14 mouse cellular contexts compared by ENCODE assay signal in genomic region chr12:86808856-86809255, GRCm38 (mm10).
DNase-seq lines count a peak whose midpoint lies in the region; ATAC-seq and TF ChIP-seq lines count a peak whose summit lies in the region.
"Had no signal": no experiment of that assay in that cellular context is flagged by ENCODE, and none has a peak within 500 bp of the region (broad histone marks: within the 10 kb centered on the region; RNA-seq: fewer than 3 reads in every experiment).

No protein-coding gene starts in this region.

- H3K4me2 ChIP-seq in heart, postnatal 0 days (ENCODE audit: low read depth, low read length): no peak overlapping the region
- no peak overlapping the region for H3K4me2 ChIP-seq in heart, embryonic 11.5 days
- H3K4me2 ChIP-seq in hindbrain, embryonic 16.5 days (ENCODE audit: low read length): no peak overlapping the region
- H3K4me2 ChIP-seq: limb, embryonic 13.5 days; lung, embryonic 14.5 days had no signal

- DNase-seq in heart, postnatal 0 days (ENCODE audit: low spot score): peak; percentile 6
- DNase-seq in embryonic facial prominence, embryonic 10.5 days (ENCODE audit: low spot score): peak; percentile 7
- peak; percentile 9 for DNase-seq in naive thymus-derived CD4-positive, alpha-beta T cell, adult 2 months (ENCODE audit: low read depth)
- no peak for DNase-seq in Muller cell, postnatal 12 days (ENCODE audit: inconsistent ontology term)
- DNase-seq in spleen, adult 18-20 months: no peak
- DNase-seq: heart, adult 18-20 months; kidney, postnatal 36 days; lung, embryonic 14.5 days; thymus, postnatal 14 days had no signal

- ATAC-seq in heart, postnatal 0 days (ENCODE audit: insufficient read depth, low read depth): no peak
- ATAC-seq in heart, embryonic 11.5 days (replicated peaks; ENCODE audit: insufficient number of reproducible peaks, low FRiP score, low TSS enrichment): no peak
- no peak for ATAC-seq in hindbrain, embryonic 16.5 days
- no peak for ATAC-seq in megakaryocyte progenitor cell, adult 5-6 weeks (replicated peaks; ENCODE audit: poor library complexity)
- ATAC-seq: CD4-positive, CD25-positive, alpha-beta regulatory T cell, adult 4 months had no signal

- H3K9ac ChIP-seq in heart, postnatal 0 days (replicated peaks; ENCODE audit: low read depth, low read length): no peak overlapping the region; the same call in 1 of the 2 replicates
- no peak overlapping the region for H3K9ac ChIP-seq in heart, embryonic 11.5 days (ENCODE audit: low read depth, low read length)
- H3K9ac ChIP-seq in hindbrain, embryonic 16.5 days (ENCODE audit: low read depth, low read length): peak overlapping the region; percentile 26; the same call in 1 of the 2 replicates
- H3K9ac ChIP-seq: limb, embryonic 13.5 days; lung, embryonic 14.5 days had no signal

- peaks cover 21% of the 10 kb centered on the region for H3K4me1 ChIP-seq in heart, postnatal 0 days (ENCODE audit: control insufficient read depth, insufficient read depth)
- H3K4me1 ChIP-seq in heart, embryonic 11.5 days (ENCODE audit: control insufficient read depth, insufficient read depth, low read length): peaks cover 41% of the 10 kb centered on the region
- peaks cover 84% of the 10 kb centered on the region for H3K4me1 ChIP-seq in embryonic facial prominence, embryonic 10.5 days
- H3K4me1 ChIP-seq in hindbrain, embryonic 16.5 days (ENCODE audit: control insufficient read depth, insufficient read depth, low read depth, low read length): peaks cover 64% of the 10 kb centered on the region

- WGBS in heart, postnatal 0 days: 68% methylated on average over 4 of the region's 4 CpGs
- WGBS in heart, embryonic 11.5 days (ENCODE audit: insufficient replicate concordance): 69% methylated on average over 4 of the region's 4 CpGs
- 87% methylated on average over 4 of the region's 4 CpGs for WGBS in embryonic facial prominence, embryonic 10.5 days
- 64% methylated on average over 4 of the region's 4 CpGs for WGBS in hindbrain, embryonic 16.5 days

- H3K4me3 ChIP-seq in heart, postnatal 0 days (ENCODE audit: low read depth, low read length): no peak overlapping the region
- H3K4me3 ChIP-seq in heart, embryonic 11.5 days (ENCODE audit: low read depth, low read length): no peak overlapping the region
- H3K4me3 ChIP-seq in embryonic facial prominence, embryonic 10.5 days: no peak overlapping the region
- H3K4me3 ChIP-seq in hindbrain, embryonic 16.5 days (ENCODE audit: low read length): no peak overlapping the region
- H3K4me3 ChIP-seq: limb, embryonic 13.5 days had no signal

- TF ChIP-seq CTCF in heart, postnatal 0 days (IDR thresholded peaks at IDR 0.05; ENCODE audit: low read depth): no peak

- H3K27me3 ChIP-seq in heart, postnatal 0 days (ENCODE audit: control insufficient read depth, insufficient read depth, low read length): no peaks in the 10 kb centered on the region
- no peaks in the 10 kb centered on the region for H3K27me3 ChIP-seq in heart, embryonic 11.5 days (ENCODE audit: control insufficient read depth, insufficient read depth, low read length)
- peaks cover 16% of the 10 kb centered on the region for H3K27me3 ChIP-seq in embryonic facial prominence, embryonic 10.5 days (replicated peaks; ENCODE audit: low read depth, poor library complexity, severe bottlenecking)
- no peaks in the 10 kb centered on the region for H3K27me3 ChIP-seq in hindbrain, embryonic 16.5 days (replicated peaks; ENCODE audit: control insufficient read depth, insufficient read depth, low read length)
- H3K27me3 ChIP-seq: limb, embryonic 13.5 days had no signal

- H3K36me3 ChIP-seq in heart, postnatal 0 days (replicated peaks; ENCODE audit: control insufficient read depth, insufficient read depth, low read length): no peaks in the 10 kb centered on the region
- no peaks in the 10 kb centered on the region for H3K36me3 ChIP-seq in heart, embryonic 11.5 days (ENCODE audit: control insufficient read depth, insufficient read depth, low read length)
- no peaks in the 10 kb centered on the region for H3K36me3 ChIP-seq in embryonic facial prominence, embryonic 10.5 days (replicated peaks)
- no peaks in the 10 kb centered on the region for H3K36me3 ChIP-seq in hindbrain, embryonic 16.5 days (ENCODE audit: control insufficient read depth, insufficient read depth, low read length)
- H3K36me3 ChIP-seq: limb, embryonic 13.5 days had no signal

- H3K9me3 ChIP-seq in heart, postnatal 0 days (replicated peaks; ENCODE audit: control insufficient read depth, low read length): no peaks in the 10 kb centered on the region
- no peaks in the 10 kb centered on the region for H3K9me3 ChIP-seq in heart, embryonic 11.5 days (replicated peaks; ENCODE audit: control insufficient read depth, low read length)
- H3K9me3 ChIP-seq in embryonic facial prominence, embryonic 10.5 days: no peaks in the 10 kb centered on the region
- H3K9me3 ChIP-seq in hindbrain, embryonic 16.5 days (ENCODE audit: control insufficient read depth, low read length): no peaks in the 10 kb centered on the region
- H3K9me3 ChIP-seq: limb, embryonic 13.5 days had no signal

- no peak overlapping the region for H3K27ac ChIP-seq in heart, postnatal 0 days (ENCODE audit: low read depth)
- H3K27ac ChIP-seq in heart, embryonic 11.5 days (ENCODE audit: low read depth, low read length): no peak overlapping the region
- H3K27ac ChIP-seq in embryonic facial prominence, embryonic 10.5 days (replicated peaks): peak overlapping the region; percentile 84
- peak overlapping the region; percentile 87 for H3K27ac ChIP-seq in hindbrain, embryonic 16.5 days (ENCODE audit: low read depth, low read length)
- H3K27ac ChIP-seq: limb, embryonic 13.5 days had no signal

- no peak for TF ChIP-seq EP300 in heart, postnatal 0 days (IDR thresholded peaks at IDR 0.05; ENCODE audit: low read depth)

Comparison
In these comparisons a context has a peak if more than half of its experiments do, and no peak if none do; other contexts are left out.
1. DNase-seq: peak in heart, postnatal 0 days (single experiment), embryonic facial prominence, embryonic 10.5 days (single experiment) and naive thymus-derived CD4-positive, alpha-beta T cell, adult 2 months (single experiment); none in Muller cell, postnatal 12 days (single experiment) and spleen, adult 18-20 months (0 of 2).
2. H3K27ac ChIP-seq: peak in embryonic facial prominence, embryonic 10.5 days (single experiment) and hindbrain, embryonic 16.5 days (single experiment); none in heart, postnatal 0 days (single experiment) and heart, embryonic 11.5 days (single experiment).